Mouse (Mus musculus) kidney, adult 2 months (tissue): ENCODE measurements at regions not wholly inside any gene's neighbourhood (a gene's known extent, or its start where the extent isn't known, plus 50 kb on each side); places are given as distances from the start of the nearest gene placed in this dataset.

ENCODE experiments used
- CTCF ChIP-seq: fragments of 200-500 bp; conservative IDR thresholded peaks from 2 replicates; pipeline ENCODE4 v1.5.1; 2011; ENCODE audit warnings: low read depth, mild to moderate bottlenecking, control low read depth, low read length, moderate library complexity, mixed read lengths; ENCODE audit not compliant: insufficient read depth, insufficient read length
- POLR2A ChIP-seq: fragments of 200-500 bp; IDR thresholded peaks from one replicate; pipeline ENCODE4 v1.6.1; 2011; ENCODE audit warnings: low read depth, low read length, control low read depth

DNA sequence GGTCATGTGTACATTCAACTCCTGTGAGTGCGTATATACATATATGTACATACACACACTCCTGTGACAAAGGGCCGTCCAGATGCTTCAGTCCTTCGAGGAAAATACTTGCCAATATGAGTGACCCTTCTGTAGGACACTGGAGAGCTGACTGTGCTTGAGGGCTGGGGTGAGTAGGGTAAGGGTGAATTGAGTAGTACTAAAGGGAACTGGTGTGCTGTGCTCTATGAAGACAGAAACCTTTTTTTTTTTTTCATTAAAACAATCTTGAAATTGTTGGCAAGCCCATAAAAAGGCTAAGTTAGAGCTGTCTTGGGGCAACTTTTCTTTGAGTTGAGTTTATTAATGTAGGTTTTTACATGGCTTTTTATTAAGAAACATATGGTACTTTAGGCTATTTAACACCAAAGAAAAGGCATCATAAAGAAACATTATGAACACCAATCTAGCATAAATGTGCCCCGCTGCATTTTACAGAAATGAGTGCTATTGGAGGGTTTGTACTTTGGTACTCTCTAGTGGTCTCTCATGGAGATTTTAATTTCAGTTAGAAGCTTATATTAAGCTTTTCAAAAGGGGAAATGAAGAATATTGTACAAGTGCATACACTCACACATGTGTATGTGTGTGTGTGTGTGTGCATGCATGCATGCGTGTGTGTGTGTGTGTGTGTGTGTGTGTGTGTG lies 718.5 kb upstream of the 2610301B20Rik start:
- TF ChIP-seq POLR2A = no peak
- TF ChIP-seq CTCF = no peak
